Mouse (Mus musculus): ENCODE measurements around the gene Rapgef3. TPM values are rescaled to one million over a fixed set of nuclear protein-coding genes. Genes with fewer than 3 reads are reported as not detected.
A peak's percentile ranks its signal among the peaks of the same experiment; 100 is the strongest.

The Rapgef3 gene
- total RNA-seq, 2 experiments from 2014 or later, result 9.8 to 13.6 TPM

- no peak for DNase-seq
- no peak overlapping the region for H3K27ac ChIP-seq
- H3K4me3 ChIP-seq, result no peak overlapping the region
- no peak for TF ChIP-seq CTCF (IDR thresholded peaks at IDR 0.05)
- intact Hi-C loops (cut with DNase I), result no loop called here
These were observed 19.5 kb downstream of the Rapgef3 start for GRCm38 (mm10) chr15:97748309-97748708.

- TF ChIP-seq CTCF (IDR thresholded peaks at IDR 0.05), result no peak
- intact Hi-C loops (cut with DNase I), result no loop called here
- Histone ChIP-seq H3K4me3 (no peak overlapping the region), H3K27ac (no peak overlapping the region)
- no peak for DNase-seq
These were observed 20.3 kb downstream of the Rapgef3 start for GRCm38 (mm10) chr15:97747486-97747885.

DNA sequence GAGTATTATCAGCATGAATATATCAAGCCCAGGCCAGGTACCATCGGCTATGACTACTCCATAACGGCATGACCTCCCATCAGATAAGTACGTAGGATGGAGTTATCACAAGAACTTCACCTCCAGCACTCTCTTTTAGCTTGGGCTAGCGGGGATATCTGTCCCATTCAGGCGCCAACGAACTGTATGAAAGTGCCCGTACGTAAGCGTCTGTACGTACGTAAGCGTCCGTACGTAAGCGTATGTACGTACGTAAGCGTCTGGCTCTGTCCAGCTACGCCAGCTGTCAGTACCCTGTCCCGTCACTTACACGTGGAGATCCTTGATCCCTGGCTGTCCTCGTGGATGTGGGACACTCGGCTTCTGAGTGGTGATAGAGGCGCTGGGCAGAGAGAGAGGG, 21.0 kb downstream of the Rapgef3 start:
- Histone ChIP-seq H3K4me3 (no peak overlapping the region), H3K27ac (no peak overlapping the region)
- intact Hi-C loops (cut with DNase I), result no loop called here
- DNase-seq, result no peak
- no peak for TF ChIP-seq CTCF (IDR thresholded peaks at IDR 0.05)

GRCm38 (mm10) chr15:97746278-97746677, 21.5 kb downstream of the Rapgef3 start:
- DNase-seq, result no peak
- intact Hi-C loops (cut with DNase I), result no loop called here
- Histone ChIP-seq H3K4me3 (no peak overlapping the region), H3K27ac (no peak overlapping the region)
- TF ChIP-seq CTCF (IDR thresholded peaks at IDR 0.05), result no peak

- TF ChIP-seq CTCF (IDR thresholded peaks at IDR 0.05), result no peak
- peak; percentile 89 for DNase-seq
- intact Hi-C loops (cut with DNase I), result no loop called here
- Histone ChIP-seq H3K27ac (peak overlapping the region; percentile 87), H3K4me3 (peak overlapping the region; percentile 48)
These were observed 22.4 kb downstream of the Rapgef3 start for GRCm38 (mm10) chr15:97745331-97745730.

DNA sequence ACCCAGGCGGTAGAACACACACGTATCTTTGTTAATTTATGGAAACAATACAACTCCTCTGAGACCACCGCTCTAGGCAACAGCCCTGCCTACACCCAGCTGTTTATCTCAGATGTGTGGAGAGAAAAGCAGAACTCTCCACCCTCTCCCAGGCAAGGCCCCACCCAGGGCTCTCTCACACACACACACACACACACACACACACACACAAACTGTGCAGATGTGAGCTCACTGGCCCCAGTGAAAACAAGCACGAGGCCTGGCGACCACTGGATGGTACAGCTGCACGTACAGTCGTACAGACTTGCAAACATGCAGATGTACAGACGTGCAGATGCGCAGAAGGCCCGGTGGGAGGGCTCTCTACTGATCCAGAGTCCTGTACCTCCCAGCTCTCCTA, 22.8 kb downstream of the Rapgef3 start:
- Histone ChIP-seq H3K27ac (peak overlapping the region; percentile 87), H3K4me3 (peak overlapping the region; percentile 48)
- TF ChIP-seq CTCF (IDR thresholded peaks at IDR 0.05), result no peak
- intact Hi-C loops (cut with DNase I), result no loop called here
- peak; percentile 57 for DNase-seq

- intact Hi-C loops (cut with DNase I), result no loop called here
- peak overlapping the region; percentile 63 for H3K27ac ChIP-seq
- DNase-seq, result no peak
- no peak overlapping the region for H3K4me3 ChIP-seq
- TF ChIP-seq CTCF (IDR thresholded peaks at IDR 0.05), result no peak
These were observed 23.7 kb downstream of the Rapgef3 start for GRCm38 (mm10) chr15:97743961-97744525.

DNA sequence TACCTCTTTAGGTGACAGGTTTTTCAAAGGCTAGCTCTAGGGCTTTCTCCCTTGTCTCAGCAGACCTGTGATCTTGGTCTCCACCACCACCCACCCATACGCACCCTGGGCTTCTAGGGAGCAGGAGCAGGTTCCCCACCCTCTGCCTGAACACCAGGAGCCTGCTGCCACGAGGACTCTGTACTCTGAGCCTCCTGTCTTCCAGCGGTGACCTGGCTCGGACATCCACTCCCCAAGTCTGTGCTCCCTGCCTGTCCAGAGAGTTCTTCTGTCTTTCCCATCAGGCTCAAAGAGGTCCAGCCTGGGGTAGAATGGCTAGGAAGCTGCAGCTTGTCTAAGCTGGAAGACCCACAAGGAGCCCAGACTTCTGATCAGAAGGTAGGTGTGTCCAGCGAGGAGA, 24.6 kb downstream of the Rapgef3 start:
- no peak for DNase-seq
- peak overlapping the region; percentile 63 for H3K27ac ChIP-seq
- intact Hi-C loops (cut with DNase I), result no loop called here
- TF ChIP-seq CTCF (IDR thresholded peaks at IDR 0.05), result no peak
- no peak overlapping the region for H3K4me3 ChIP-seq

- peak overlapping the region; percentile 84 for H3K27ac ChIP-seq
These were observed 25.2 kb downstream of the Rapgef3 start for GRCm38 (mm10) chr15:97742600-97742999.

GRCm38 (mm10) chr15:97742074-97742473, 25.7 kb downstream of the Rapgef3 start:
- DNase-seq, result peak; percentile 67
- H3K27ac ChIP-seq, result peak overlapping the region; percentile 84
- H3K4me3 ChIP-seq, result no peak overlapping the region
- no peak for TF ChIP-seq CTCF (IDR thresholded peaks at IDR 0.05)
- intact Hi-C loops (cut with DNase I), result no loop called here

More at GRCm38 (mm10) chr15:97742600-97742999, 25.2 kb downstream of the Rapgef3 start:
- no peak for TF ChIP-seq CTCF (IDR thresholded peaks at IDR 0.05)
- no peak overlapping the region for H3K4me3 ChIP-seq
- no peak for DNase-seq
- intact Hi-C loops (cut with DNase I), result no loop called here

DNA sequence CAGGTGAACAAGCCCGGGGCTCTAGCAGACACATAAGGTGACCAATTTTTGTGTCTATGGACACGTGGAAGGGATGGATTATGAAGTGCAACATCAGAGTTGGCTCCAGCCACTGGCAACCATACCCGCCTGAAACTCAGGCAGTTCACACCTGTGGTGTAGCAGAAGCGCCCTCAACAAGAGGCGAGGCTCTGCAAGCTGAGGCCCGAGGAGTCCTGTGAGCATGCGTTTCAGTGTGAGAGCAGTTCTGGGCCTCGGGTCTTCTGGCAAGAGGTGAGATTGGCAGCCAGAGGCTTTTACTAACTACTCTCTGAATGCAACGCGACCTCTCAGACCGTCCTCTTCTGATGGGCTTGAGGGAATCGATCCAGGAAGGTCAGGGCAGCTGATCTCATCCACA, 26.1 kb downstream of the Rapgef3 start:
- no peak overlapping the region for H3K4me3 ChIP-seq
- no peak for TF ChIP-seq CTCF (IDR thresholded peaks at IDR 0.05)
- intact Hi-C loops (cut with DNase I), result no loop called here
- no peak for DNase-seq
- peak overlapping the region; percentile 84 for H3K27ac ChIP-seq

DNA sequence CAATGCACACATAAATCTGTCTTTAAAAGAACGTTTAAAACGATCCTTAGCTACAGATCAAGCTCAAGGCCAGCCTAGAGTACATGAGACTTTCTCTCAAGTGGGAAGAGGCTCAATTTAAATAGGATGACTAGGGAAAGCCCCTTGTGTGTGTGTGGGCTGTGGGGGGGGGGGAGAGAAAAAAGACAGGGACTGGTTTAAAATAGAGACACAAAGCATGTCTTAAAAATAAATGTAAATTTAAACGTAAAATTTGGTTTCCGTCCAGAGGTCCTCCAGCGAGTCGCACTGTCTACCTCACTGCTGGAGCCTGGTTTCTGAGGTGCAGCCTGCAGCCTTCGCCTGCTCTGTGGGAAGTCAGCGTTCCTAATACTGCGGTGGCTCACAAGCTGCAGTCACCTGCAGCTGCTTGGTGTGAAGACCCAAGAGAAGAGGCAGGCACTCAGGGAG, 27.5 kb downstream of the Rapgef3 start:
- TF ChIP-seq CTCF (IDR thresholded peaks at IDR 0.05), result no peak
- Histone ChIP-seq H3K4me3 (no peak overlapping the region), H3K27ac (peak overlapping the region; percentile 8; the same call in 1 of the 2 replicates)
- intact Hi-C loops (cut with DNase I), result no loop called here
- no peak for DNase-seq

DNA sequence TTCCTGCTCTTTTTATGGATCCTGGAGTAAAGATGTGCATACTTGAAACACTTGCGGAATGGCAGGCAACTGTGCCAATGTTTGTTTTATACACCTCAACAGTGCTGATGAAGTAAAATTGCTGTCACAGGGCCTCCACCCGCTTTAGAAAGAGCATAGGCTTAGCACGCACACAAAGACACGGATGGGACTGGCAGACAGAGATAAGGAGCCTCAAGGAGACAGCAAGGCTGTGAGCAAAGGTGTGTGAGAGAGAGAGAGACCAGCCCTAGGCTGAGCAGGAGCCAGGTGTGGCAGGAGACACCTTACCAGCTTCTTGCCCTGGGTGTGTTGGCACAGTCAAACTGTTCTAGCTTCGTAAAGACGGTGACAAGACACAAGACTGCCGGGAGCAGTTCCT, 28.8 kb downstream of the Rapgef3 start:
- no peak for TF ChIP-seq CTCF (IDR thresholded peaks at IDR 0.05)
- intact Hi-C loops (cut with DNase I), result no loop called here
- no peak for DNase-seq
- no peak overlapping the region for H3K4me3 ChIP-seq
- H3K27ac ChIP-seq, result no peak overlapping the region

GRCm38 (mm10) chr15:97731988-97732387, 35.8 kb downstream of the Rapgef3 start:
- Histone ChIP-seq H3K27ac (no peak overlapping the region), H3K4me3 (no peak overlapping the region)
- intact Hi-C loops (cut with DNase I), result no loop called here
- DNase-seq, result no peak
- TF ChIP-seq CTCF (IDR thresholded peaks at IDR 0.05), result no peak
